Mouse (Mus musculus): ENCODE data around the gene Slc16a13.

The Slc16a13 gene

GRCm38 (mm10) chr11:70210681-70211080, 10.2 kb downstream of the Slc16a13 start:
- no peak for DNase-seq (ENCODE audit: low read depth)

GRCm38 (mm10) chr11:70208778-70209388, 12.0 kb downstream of the Slc16a13 start:
- peak; percentile 35 for DNase-seq (ENCODE audit: low read depth)

DNA sequence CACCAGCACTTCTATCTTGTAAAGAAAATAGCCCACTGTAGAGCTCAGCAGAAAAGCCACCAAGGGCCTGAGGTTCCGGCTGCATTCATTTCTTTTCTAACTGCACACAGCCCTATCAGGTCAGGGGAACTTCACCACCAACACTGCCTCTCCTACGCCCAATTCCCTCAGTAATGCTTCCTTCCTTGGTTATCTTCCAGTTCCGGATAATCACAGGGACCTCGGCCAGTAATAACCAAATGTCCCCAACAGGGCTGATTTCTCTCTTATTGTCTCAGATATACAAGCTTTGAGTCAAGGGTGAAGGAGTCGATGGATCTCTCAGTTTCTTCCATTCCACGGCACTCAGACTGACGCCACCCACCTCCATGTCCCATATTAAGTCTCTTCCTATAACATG, 13.6 kb downstream of the Slc16a13 start:
- no peak for DNase-seq (ENCODE audit: low read depth)

DNA sequence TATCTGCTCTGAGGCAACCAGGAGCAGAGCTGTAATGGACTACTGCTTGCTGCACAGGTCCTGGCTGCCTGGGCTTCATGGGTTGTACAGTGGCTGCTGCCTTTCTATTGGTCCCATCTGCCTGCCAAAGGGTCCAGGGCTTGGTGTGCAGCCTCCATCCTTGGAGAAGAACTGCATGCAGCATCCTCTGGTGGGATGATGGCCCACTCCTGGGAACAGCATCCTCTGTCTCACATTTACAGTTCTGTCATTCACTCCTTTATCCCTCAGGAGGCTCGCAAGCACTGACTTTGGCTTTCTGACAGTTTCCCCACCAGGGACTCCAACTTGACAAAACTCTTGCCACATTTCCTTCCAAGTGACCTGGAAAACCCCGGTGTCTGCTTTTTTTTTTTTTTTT, 14.1 kb downstream of the Slc16a13 start:
- no peak for DNase-seq (ENCODE audit: low read depth)

DNA sequence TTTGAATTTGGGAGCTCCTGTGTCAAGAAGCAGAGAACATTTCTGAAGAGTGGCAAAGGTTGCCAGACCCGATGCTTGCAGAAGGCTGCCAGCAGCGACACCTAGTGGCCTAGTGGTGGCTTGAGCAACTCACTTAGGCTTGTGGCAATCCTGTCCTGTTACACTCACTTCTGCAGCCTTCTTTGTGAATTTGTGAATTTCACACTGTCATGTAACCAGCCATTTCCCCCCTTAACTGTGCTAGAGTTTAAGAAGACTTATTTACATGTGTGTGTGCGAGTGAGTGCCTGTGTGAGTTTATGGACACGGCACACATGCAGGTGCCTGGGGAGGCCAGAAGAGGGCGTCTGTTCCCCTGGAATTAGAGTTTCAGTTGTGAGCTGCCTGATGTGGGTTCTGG, 19.2 kb downstream of the Slc16a13 start:
- DNase-seq (ENCODE audit: low read depth): peak; percentile 86

DNA sequence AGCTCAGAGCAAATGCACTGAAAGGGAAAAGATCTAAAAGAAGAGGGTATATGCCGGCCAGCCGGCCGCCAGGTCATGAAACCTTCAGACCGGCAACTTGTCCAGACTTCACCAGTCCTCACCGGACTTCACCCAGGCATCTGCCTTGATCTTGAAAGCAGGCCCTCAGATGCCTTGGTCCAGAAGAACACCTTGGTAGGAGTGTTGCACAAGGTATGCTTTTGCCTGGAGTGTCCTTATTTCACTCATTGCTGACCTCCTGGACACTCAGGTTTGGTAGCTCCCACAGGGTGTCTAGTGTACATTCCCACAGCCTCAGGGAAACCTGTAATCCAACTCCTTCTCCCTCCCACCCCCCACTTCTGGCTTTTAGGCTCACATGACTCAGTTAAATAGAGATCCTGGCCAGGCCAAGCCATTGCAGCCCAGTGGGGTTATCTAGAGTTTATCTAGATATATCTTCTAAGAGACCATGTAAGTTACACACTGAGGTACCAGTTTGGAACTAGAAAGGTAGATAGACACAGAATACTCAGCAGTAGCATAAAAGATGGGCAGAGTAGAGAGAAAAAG, 20.7 kb downstream of the Slc16a13 start:
- no peak for DNase-seq (ENCODE audit: low read depth)

GRCm38 (mm10) chr11:70199107-70199506, 21.8 kb downstream of the Slc16a13 start:
- no peak for DNase-seq (ENCODE audit: low read depth)

DNA sequence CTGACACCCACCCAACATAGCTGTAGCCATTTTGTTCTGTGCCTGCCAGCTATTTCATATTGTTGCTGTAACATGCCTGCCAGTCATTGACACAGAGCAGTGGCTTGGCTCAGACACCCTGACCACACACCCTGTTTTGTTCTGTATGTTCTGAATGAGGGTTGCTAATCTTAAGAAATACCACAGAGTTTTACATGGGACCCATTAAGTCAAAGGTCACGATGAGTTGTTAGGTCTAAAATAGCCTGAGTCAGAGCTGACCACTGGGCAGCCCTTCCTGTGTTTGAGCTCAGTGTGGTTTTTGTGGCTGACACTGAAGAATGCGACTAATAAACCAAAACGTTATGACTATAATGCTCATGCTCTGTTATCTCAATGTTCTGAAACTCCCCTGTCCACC, 22.5 kb downstream of the Slc16a13 start:
- no peak for DNase-seq (ENCODE audit: low read depth)

- no peak for DNase-seq (ENCODE audit: low read depth)
These were observed 27.2 kb downstream of the Slc16a13 start for GRCm38 (mm10) chr11:70193354-70194285.

- no peak for DNase-seq (ENCODE audit: low read depth)
These were observed 28.7 kb downstream of the Slc16a13 start for GRCm38 (mm10) chr11:70192157-70192556.

DNA sequence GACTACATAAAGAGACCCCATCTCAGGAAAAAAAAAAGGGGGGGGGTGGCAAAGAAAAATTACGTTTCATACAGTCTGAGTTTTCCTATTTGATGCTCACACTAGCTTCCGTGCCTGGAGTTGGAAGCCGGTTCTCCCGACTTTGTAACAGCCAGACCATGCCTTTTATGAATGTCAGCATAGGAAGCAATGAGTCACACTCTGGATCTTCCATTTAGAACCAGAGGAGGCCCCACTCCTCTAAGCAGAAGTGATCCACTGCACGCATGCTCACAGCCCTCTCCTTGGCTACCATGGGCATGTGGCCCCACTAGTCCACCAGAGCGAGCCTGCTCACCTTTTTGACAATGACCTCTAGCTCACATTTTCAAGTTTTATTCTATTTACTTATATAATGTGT, 29.7 kb downstream of the Slc16a13 start:
- DNase-seq (ENCODE audit: low read depth): no peak

GRCm38 (mm10) chr11:70189319-70190134, 31.3 kb downstream of the Slc16a13 start:
- peak; percentile 24 for DNase-seq (ENCODE audit: low read depth)

- no peak for DNase-seq (ENCODE audit: low read depth)
These were observed 35.7 kb downstream of the Slc16a13 start for GRCm38 (mm10) chr11:70185120-70185519.

GRCm38 (mm10) chr11:70180496-70180895, 40.4 kb downstream of the Slc16a13 start:
- DNase-seq (ENCODE audit: low read depth): no peak

DNA sequence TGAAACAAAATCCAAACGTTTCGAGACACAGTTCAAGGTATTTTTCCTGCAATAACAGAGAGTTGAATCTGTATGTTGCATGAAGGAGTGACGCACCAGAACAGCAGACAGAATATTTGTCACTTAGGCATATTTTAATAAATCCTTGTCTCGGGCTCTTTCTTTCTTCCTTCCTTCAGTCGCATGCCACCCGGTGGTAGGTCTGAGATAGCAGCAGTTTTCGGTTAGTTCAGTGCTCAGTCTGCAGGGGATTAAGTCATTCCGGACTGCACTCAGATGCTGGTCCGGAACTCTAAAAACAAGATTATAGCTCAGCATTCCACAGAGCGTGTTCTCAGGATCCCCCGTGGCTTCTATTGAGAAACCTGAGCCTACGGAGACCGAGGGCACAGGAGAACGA, 41.5 kb downstream of the Slc16a13 start:
- peak; percentile 31 for DNase-seq (ENCODE audit: low read depth)

DNA sequence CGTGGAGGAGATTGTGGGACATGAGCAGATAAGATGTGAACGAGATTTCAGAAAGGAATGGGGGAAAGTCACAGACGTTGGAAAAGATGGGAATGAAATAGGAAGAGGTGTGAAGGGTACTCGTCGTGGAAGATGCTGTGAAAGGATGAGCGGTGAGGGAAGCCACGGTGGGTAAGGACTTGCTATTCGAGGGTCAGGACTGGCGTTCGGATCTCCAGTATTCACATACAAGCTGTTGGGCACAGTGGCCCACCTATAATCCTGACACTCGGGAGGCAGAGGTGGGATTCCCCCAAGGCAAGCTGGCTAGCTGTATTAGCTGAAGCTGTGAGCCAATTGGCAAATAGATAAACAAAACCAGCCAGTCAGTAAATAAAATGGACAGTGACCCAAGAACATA, 42.1 kb downstream of the Slc16a13 start:
- DNase-seq (ENCODE audit: low read depth): no peak

DNA sequence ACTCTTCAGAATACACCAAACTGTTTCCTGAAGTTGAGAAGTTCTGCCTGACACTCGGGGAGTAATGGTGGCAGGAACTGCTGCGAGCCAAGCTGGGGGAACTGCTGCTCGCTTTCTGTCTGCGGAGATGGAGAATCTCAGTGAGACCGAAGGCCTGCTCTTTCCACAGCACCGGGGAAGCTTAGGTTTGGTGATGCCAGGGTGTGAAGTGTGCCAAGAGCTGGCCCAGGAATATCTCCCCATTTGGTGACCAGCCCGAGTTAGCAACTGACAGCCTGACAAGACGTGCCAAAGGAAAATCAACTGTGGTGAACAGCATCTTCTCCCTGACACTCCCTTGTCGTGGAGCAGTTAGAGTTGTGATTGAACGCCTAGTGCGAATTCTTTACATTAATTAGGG, 42.6 kb downstream of the Slc16a13 start:
- no peak for DNase-seq (ENCODE audit: low read depth)

GRCm38 (mm10) chr11:70177647-70178046, 43.2 kb downstream of the Slc16a13 start:
- peak; percentile 37 for DNase-seq (ENCODE audit: low read depth)

- DNase-seq (ENCODE audit: low read depth): no peak
These were observed 46.4 kb downstream of the Slc16a13 start for GRCm38 (mm10) chr11:70174491-70174890.

- DNase-seq (ENCODE audit: low read depth): peak; percentile 26
These were observed 48.6 kb downstream of the Slc16a13 start for GRCm38 (mm10) chr11:70172298-70172697.

- DNase-seq (ENCODE audit: low read depth): peak; percentile 73
These were observed 49.0 kb downstream of the Slc16a13 start for GRCm38 (mm10) chr11:70171847-70172246.

- DNase-seq (ENCODE audit: low read depth): no peak
These were observed 49.7 kb downstream of the Slc16a13 start for GRCm38 (mm10) chr11:70171181-70171580.

Measured in induced T-regulatory cell, adult 2 months (primary cell).